In the genomic region with DNA sequence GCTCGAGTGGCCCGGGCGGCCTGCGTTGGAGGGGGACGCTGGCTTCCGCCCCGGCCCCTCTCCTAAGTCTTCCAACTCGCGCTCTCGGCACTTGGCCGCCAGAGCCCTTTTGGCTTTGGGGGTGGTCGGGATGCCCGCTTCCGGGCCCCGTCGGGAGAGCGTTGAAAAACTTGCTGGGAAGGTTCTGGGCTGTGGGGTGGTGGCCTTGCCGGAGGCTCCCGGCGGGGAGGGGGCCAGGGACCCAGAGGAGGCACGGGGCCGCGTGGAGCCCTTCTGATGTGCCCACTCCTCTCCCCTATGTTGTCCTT, we compare ENCODE assay signal across 8 mouse cellular contexts. TPM values are rescaled to one million over a fixed set of nuclear protein-coding genes. Genes with fewer than 3 reads are reported as not detected.
DNase-seq lines count a peak whose midpoint lies in the region; ATAC-seq and TF ChIP-seq lines count a peak whose summit lies in the region.

No protein-coding gene starts in this region.

- no peak for TF ChIP-seq POLR2A in CH12.LX (IDR thresholded peaks at IDR 0.05; ENCODE audit: low read depth, low read length)

- in situ Hi-C loops in CH12.LX (cut with MboI; ENCODE audit: low pct_ligation_motif_present, low pct_unique_long_range_greater_than_20kb, low sequenced_read_pairs), result loop anchor here (5.0 to 25.0 kb wide), 2 partner anchors 319 to 464 kb away; no protein-coding TSS in a partner anchor

- peaks cover 70% of the 10 kb centered on the region for H3K4me1 ChIP-seq in kidney, embryonic 15.5 days
- peaks cover 3 to 51% of the 10 kb centered on the region in 2 experiments; a peak in 2 of 4 replicates for H3K4me1 ChIP-seq in CH12.LX (ENCODE audit: control insufficient read depth in 1 of 2, insufficient read depth in 2 of 2)
- peaks cover 19% of the 10 kb centered on the region for H3K4me1 ChIP-seq in embryonic facial prominence, embryonic 11.5 days (ENCODE audit: control insufficient read depth, insufficient read depth, low read length)
- peaks cover 73% of the 10 kb centered on the region for H3K4me1 ChIP-seq in hindbrain, embryonic 10.5 days (replicated peaks)

- peaks cover 13% of the 10 kb centered on the region; the same call in 1 of the 2 replicates for H3K79me2 ChIP-seq in CH12.LX (replicated peaks; ENCODE audit: control insufficient read depth, extremely low read depth, insufficient read depth, poor library complexity, severe bottlenecking)

- H3K4me3 ChIP-seq in kidney, embryonic 15.5 days (replicated peaks), result peak overlapping the region; percentile 79
- peak overlapping the region; percentile 73 to 84 (median 83) for H3K4me3 ChIP-seq in CH12.LX (replicated peaks in 1 of 3; ENCODE audit: low read depth in 2 of 3, low read length in 2 of 3, poor library complexity in 1 of 3)
- peak overlapping the region; percentile 97 for H3K4me3 ChIP-seq in embryonic facial prominence, embryonic 11.5 days (ENCODE audit: low read depth, low read length)
- peak overlapping the region; percentile 77 for H3K4me3 ChIP-seq in hindbrain, embryonic 10.5 days

- DNase-seq in kidney, adult 9 months, result no peak
- no peak for DNase-seq in CH12.LX (ENCODE audit: extremely low read depth)
- no peak for DNase-seq in embryonic facial prominence, embryonic 11.5 days (ENCODE audit: low spot score)
- no peak for DNase-seq in hindbrain, embryonic 10.5 days (ENCODE audit: low spot score)
- peak; percentile 68 for DNase-seq in mesoderm, embryonic 11.5 days (ENCODE audit: low read depth, low spot score)
- DNase-seq in retina, embryonic 14.5 days (ENCODE audit: low spot score), result no peak
- no peak for DNase-seq in frontal cortex, postnatal 10 days (ENCODE audit: low spot score in 2 of 2)

- H3K9ac ChIP-seq in kidney, embryonic 15.5 days, result peak overlapping the region; percentile 98
- peak overlapping the region; percentile 74 for H3K9ac ChIP-seq in CH12.LX (ENCODE audit: insufficient read depth, low read depth)
- peak overlapping the region; percentile 90 for H3K9ac ChIP-seq in embryonic facial prominence, embryonic 11.5 days (replicated peaks; ENCODE audit: low read length)

- 1% methylated on average over 23 of the region's 23 CpGs for WGBS in kidney, embryonic 15.5 days
- under 1% methylated on average over 23 of the region's 23 CpGs for WGBS in embryonic facial prominence, embryonic 11.5 days
- WGBS in hindbrain, embryonic 10.5 days, result 1% methylated on average over 23 of the region's 23 CpGs

- TF ChIP-seq CTCF in CH12.LX (conservative IDR thresholded peaks at IDR 0.05 in 1 of 2, IDR thresholded peaks at IDR 0.05 in 1 of 2; ENCODE audit: low read depth in 2 of 2, low read length in 2 of 2), result no peak

- no peak for ATAC-seq in kidney, embryonic 15.5 days (replicated peaks; ENCODE audit: low FRiP score)
- no peak for ATAC-seq in embryonic facial prominence, embryonic 11.5 days (replicated peaks; ENCODE audit: insufficient number of reproducible peaks, low FRiP score, low TSS enrichment, low read depth)

- peak overlapping the region; percentile 95 for H3K27ac ChIP-seq in kidney, embryonic 15.5 days
- H3K27ac ChIP-seq in CH12.LX (ENCODE audit: insufficient read depth, low read depth), result no peak overlapping the region
- H3K27ac ChIP-seq in embryonic facial prominence, embryonic 11.5 days (replicated peaks; ENCODE audit: low read depth, low read length), result peak overlapping the region; percentile 97
- peak overlapping the region; percentile 98 for H3K27ac ChIP-seq in hindbrain, embryonic 10.5 days

- H3K9me3 ChIP-seq in kidney, embryonic 15.5 days (replicated peaks), result no peaks in the 10 kb centered on the region
- H3K9me3 ChIP-seq in CH12.LX (replicated peaks; ENCODE audit: low read length), result no peaks in the 10 kb centered on the region
- no peaks in the 10 kb centered on the region for H3K9me3 ChIP-seq in embryonic facial prominence, embryonic 11.5 days (replicated peaks; ENCODE audit: control insufficient read depth, low read length)
- no peaks in the 10 kb centered on the region for H3K9me3 ChIP-seq in hindbrain, embryonic 10.5 days

- H3K4me2 ChIP-seq in kidney, embryonic 15.5 days, result peak overlapping the region; percentile 78
- peak overlapping the region; percentile 97 for H3K4me2 ChIP-seq in CH12.LX (ENCODE audit: insufficient read depth, low read depth, poor library complexity, severe bottlenecking)
- peak overlapping the region; percentile 78 for H3K4me2 ChIP-seq in embryonic facial prominence, embryonic 11.5 days (ENCODE audit: low read depth, low read length)

- TF ChIP-seq RAD21 in CH12.LX (IDR thresholded peaks at IDR 0.05; ENCODE audit: low read depth, low read length), result no peak

- TF ChIP-seq EP300 in CH12.LX (IDR thresholded peaks at IDR 0.05; ENCODE audit: low read length), result no peak

- H3K27me3 ChIP-seq in kidney, embryonic 15.5 days, result no peaks in the 10 kb centered on the region
- H3K27me3 ChIP-seq in CH12.LX (replicated peaks), result no peaks in the 10 kb centered on the region
- H3K27me3 ChIP-seq in embryonic facial prominence, embryonic 11.5 days (ENCODE audit: control insufficient read depth, insufficient read depth, low read length), result no peaks in the 10 kb centered on the region
- H3K27me3 ChIP-seq in hindbrain, embryonic 10.5 days (ENCODE audit: insufficient read depth, poor library complexity, severe bottlenecking), result no peaks in the 10 kb centered on the region

- dilution Hi-C loops in CH12.LX (cut with MboI; ENCODE audit: extremely low pct_ligation_motif_present, extremely low pct_unique_long_range_greater_than_20kb, low sequenced_read_pairs), result no loop called here

- H3K36me3 ChIP-seq in kidney, embryonic 15.5 days, result peaks cover 21% of the 10 kb centered on the region
- H3K36me3 ChIP-seq in CH12.LX (replicated peaks in 1 of 2; ENCODE audit: control insufficient read depth in 1 of 2, insufficient read depth in 1 of 2, low read length in 1 of 2), result peaks cover 5 to 33% of the 10 kb centered on the region in 2 experiments
- no peaks in the 10 kb centered on the region; the same call in none of the 2 replicates for H3K36me3 ChIP-seq in embryonic facial prominence, embryonic 11.5 days (replicated peaks; ENCODE audit: control insufficient read depth, insufficient read depth, low read depth, low read length)
- H3K36me3 ChIP-seq in hindbrain, embryonic 10.5 days, result peaks cover 34% of the 10 kb centered on the region

TF ChIP-seq in CH12.LX, 34 proteins besides CTCF, POLR2A, EP300 and RAD21:
- no peak for TF ChIP-seq ETS1 (conservative IDR thresholded peaks at IDR 0.05; ENCODE audit: low read depth, low read length)
- 0 out of 2 replicates have a peak, but pooled peaks have one; percentile 1 for TF ChIP-seq SIN3A (IDR thresholded peaks at IDR 0.05; ENCODE audit: low read length)

RNA-seq across cellular contexts. Expression of gene Tle3, which starts 1.4 kb away (rescaled TPM):
- 26.1 and 30.9 TPM in 2 replicates for polyA plus RNA-seq in kidney, embryonic 15.5 days (2015; fragmentation: Nextera tagmentation; extraction: Ambion mirVana)
- total RNA-seq in CH12.LX (2012; rRNA removed) (17.2 and 22.8 TPM in 2 replicates), CH12.LX (2014; rRNA removed) (8.1 and 8.4 TPM in 2 replicates)
- polyA plus RNA-seq in CH12.LX (2012; ENCODE audit: insufficient read length, low read depth), result 26.0 and 29.1 TPM in 2 replicates
- 31.4 and 37.7 TPM in 2 replicates for polyA plus RNA-seq in embryonic facial prominence, embryonic 11.5 days (2014; fragmentation: Nextera tagmentation; extraction: Ambion mirVana)
- 47.4 and 56.0 TPM in 2 replicates for polyA plus RNA-seq in hindbrain, embryonic 10.5 days (2016; fragmentation: Nextera tagmentation; extraction: Ambion mirVana)
